Mouse (Mus musculus): Measurements from ENCODE around the gene Notch2. TPM values are rescaled to one million over a fixed set of nuclear protein-coding genes. Genes with fewer than 3 reads are reported as not detected.

The Notch2 gene
- 5.1 and 6.2 TPM in 2 replicates for polyA plus RNA-seq (2015; fragmentation: Nextera tagmentation; extraction: Ambion mirVana)

DNA sequence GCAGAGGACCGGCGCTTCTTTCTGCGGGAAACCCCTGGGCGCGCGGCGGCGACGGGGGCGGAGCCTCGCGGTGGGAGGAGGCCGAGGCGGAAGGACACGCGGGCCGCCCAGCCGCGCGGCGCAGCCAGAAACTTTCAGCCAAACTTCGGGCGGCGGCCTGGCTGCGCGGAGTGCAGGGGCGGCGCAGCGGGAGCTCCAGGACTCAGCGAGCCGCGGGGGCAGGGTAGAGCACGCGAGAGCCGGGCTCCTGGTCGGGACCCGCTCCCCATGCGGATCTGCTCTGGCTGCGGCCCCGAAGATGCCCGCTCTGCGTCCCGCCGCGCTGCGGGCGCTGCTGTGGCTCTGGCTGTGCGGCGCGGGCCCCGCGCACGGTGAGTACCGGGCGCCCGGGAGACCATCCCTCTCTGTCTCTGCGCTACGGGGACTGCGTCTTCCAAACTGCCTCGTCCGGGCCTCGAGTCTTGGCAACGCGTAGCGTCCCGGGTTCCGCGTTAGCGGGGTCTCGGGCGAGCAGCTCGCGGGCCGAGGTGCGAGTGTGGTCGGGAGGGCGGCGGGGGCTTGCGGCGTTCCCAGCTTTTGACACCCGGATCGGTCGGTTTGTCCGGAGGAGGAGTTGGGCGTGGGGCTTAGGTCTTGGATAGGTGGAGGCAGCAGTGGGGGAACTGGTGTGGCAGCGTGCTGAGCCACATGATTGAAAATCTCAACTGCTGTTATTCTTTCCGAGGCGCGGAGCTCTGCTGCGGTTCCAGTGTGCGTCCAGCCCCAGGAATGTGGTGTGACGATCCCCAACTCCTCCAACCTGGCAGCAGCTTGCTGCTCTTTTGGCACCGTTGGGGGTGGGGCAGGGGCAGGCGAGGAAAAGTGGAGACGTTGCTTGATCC is at the start of gene Notch2:
Gene Notch2, plus strand, starts transcription at position 127 of the 881 bp plus-strand sequence.
- H3K36me3 ChIP-seq (replicated peaks; ENCODE audit: insufficient read depth, low read length) = no peaks in the 10 kb centered on the region
- H3K27me3 ChIP-seq (ENCODE audit: insufficient read depth, low read length) = no peaks in the 10 kb centered on the region
- H3K27ac ChIP-seq (ENCODE audit: low read depth) = peak within 1 kb of the TSS; percentile 88
- H3K9ac ChIP-seq (replicated peaks) = peak within 1 kb of the TSS; percentile 88
- peak within 1 kb of the TSS; percentile 84 for H3K4me3 ChIP-seq (ENCODE audit: low read depth, low read length)
- no peak for TF ChIP-seq CTCF (IDR thresholded peaks at IDR 0.05; ENCODE audit: low read depth)
- TF ChIP-seq EP300 (IDR thresholded peaks at IDR 0.05; ENCODE audit: low read depth) = no peak
- peak; percentile 90 for ATAC-seq
- WGBS (ENCODE audit: insufficient replicate concordance) = under 1% methylated on average over 88 of the region's 95 CpGs
- H3K4me1 ChIP-seq (ENCODE audit: insufficient read depth) = peaks cover 34% of the 10 kb centered on the region
- peak; percentile 96 for DNase-seq
- H3K9me3 ChIP-seq (ENCODE audit: low read length) = no peaks in the 10 kb centered on the region
- H3K4me2 ChIP-seq (ENCODE audit: low read depth, low read length) = peak within 1 kb of the TSS; percentile 85

GRCm38 (mm10) chr3:97964878-97965353 is 48.4 kb upstream of the Notch2 start:
- WGBS (ENCODE audit: insufficient replicate concordance) = 35% methylated on average over 14 of the region's 14 CpGs
- DNase-seq = peak; percentile 66

DNA sequence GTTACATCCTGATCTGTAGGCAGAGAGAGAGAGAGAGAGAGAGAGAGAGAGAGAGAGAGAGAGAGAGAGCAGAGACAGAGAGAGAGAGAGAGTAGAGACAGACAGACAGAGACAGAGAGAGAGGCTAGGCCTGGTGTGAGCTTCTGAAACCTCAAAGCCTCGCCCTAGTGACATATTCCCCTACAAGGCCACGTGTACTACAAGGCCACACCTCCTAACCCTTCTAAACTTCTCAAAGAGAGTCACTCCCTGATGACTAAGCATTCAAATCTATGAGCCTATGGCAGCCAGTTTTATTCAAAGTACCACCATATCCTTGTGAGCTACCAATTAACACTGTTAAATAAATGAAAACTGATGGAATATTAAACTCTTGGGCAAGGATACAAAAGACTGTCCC is 45.7 kb upstream of the Notch2 start:
- ATAC-seq (peak; percentile 46), DNase-seq (no peak)
- H3K4me1 ChIP-seq (ENCODE audit: insufficient read depth) = peaks cover 18% of the 10 kb centered on the region
- H3K9ac ChIP-seq (replicated peaks) = no peak overlapping the region
- H3K4me2 ChIP-seq (ENCODE audit: low read depth, low read length) = no peak overlapping the region
- no peak overlapping the region for H3K27ac ChIP-seq (ENCODE audit: low read depth)
- no peak overlapping the region for H3K4me3 ChIP-seq (ENCODE audit: low read depth, low read length)
- TF ChIP-seq CTCF (IDR thresholded peaks at IDR 0.05; ENCODE audit: low read depth) = no peak
- no peak for TF ChIP-seq EP300 (IDR thresholded peaks at IDR 0.05; ENCODE audit: low read depth)
- no peaks in the 10 kb centered on the region for H3K27me3 ChIP-seq (ENCODE audit: insufficient read depth, low read length)
- no peaks in the 10 kb centered on the region for H3K36me3 ChIP-seq (replicated peaks; ENCODE audit: insufficient read depth, low read length)
- 58% methylated on average over 2 of the region's 2 CpGs for WGBS (ENCODE audit: insufficient replicate concordance)
- no peaks in the 10 kb centered on the region for H3K9me3 ChIP-seq (ENCODE audit: low read length)

More at GRCm38 (mm10) chr3:97964878-97965353, 48.4 kb upstream of the Notch2 start:
- peak; percentile 89 for ATAC-seq
- H3K4me3 ChIP-seq (ENCODE audit: low read depth, low read length) = no peak overlapping the region
- H3K9ac ChIP-seq (replicated peaks) = no peak overlapping the region
- peak overlapping the region; percentile 45 for H3K27ac ChIP-seq (ENCODE audit: low read depth)
- no peaks in the 10 kb centered on the region for H3K9me3 ChIP-seq (ENCODE audit: low read length)
- peaks cover 9% of the 10 kb centered on the region; the same call in 1 of the 2 replicates for H3K4me1 ChIP-seq (ENCODE audit: insufficient read depth)
- no peaks in the 10 kb centered on the region for H3K27me3 ChIP-seq (ENCODE audit: insufficient read depth, low read length)
- no peak overlapping the region for H3K4me2 ChIP-seq (ENCODE audit: low read depth, low read length)
- no peaks in the 10 kb centered on the region for H3K36me3 ChIP-seq (replicated peaks; ENCODE audit: insufficient read depth, low read length)
- TF ChIP-seq EP300 (IDR thresholded peaks at IDR 0.05; ENCODE audit: low read depth) (no peak), CTCF (IDR thresholded peaks at IDR 0.05; ENCODE audit: low read depth) (no peak)

- Histone ChIP-seq H3K36me3 (replicated peaks; ENCODE audit: insufficient read depth, low read length) (no peaks in the 10 kb centered on the region), H3K9ac (replicated peaks) (no peak overlapping the region), H3K4me3 (ENCODE audit: low read depth, low read length) (no peak overlapping the region), H3K4me1 (ENCODE audit: insufficient read depth) (peaks cover 18% of the 10 kb centered on the region), H3K9me3 (ENCODE audit: low read length) (no peaks in the 10 kb centered on the region), H3K4me2 (ENCODE audit: low read depth, low read length) (no peak overlapping the region), H3K27me3 (ENCODE audit: insufficient read depth, low read length) (no peaks in the 10 kb centered on the region), H3K27ac (ENCODE audit: low read depth) (no peak overlapping the region)
- DNase-seq (no peak), ATAC-seq (no peak)
- WGBS (ENCODE audit: insufficient replicate concordance) = 73% methylated on average over 2 of the region's 2 CpGs
- TF ChIP-seq EP300 (IDR thresholded peaks at IDR 0.05; ENCODE audit: low read depth) (no peak), CTCF (IDR thresholded peaks at IDR 0.05; ENCODE audit: low read depth) (no peak)
Observed at GRCm38 (mm10) chr3:97968191-97968590, 45.1 kb upstream of the Notch2 start.

DNA sequence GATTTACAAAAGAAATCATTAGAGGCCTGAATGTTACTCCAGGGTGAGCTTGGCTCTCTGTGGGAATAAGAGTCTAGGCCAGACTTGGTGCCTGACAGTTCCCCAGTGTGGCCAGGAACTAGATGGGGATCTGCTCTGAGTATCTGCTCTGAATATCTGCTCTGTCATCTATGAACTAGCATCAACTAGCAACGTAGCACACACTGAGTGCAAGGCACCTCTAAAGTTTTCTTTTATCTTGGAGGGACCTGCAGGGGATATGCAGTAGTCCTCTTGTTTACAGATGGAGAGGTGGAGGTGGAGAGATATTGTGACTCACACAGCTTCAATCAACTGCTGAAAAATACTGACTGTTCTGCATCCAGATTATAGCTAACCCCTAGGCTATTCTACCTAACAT is 44.3 kb upstream of the Notch2 start:
- peaks cover 18% of the 10 kb centered on the region for H3K4me1 ChIP-seq (ENCODE audit: insufficient read depth)
- no peak overlapping the region for H3K9ac ChIP-seq (replicated peaks)
- H3K27ac ChIP-seq (ENCODE audit: low read depth) = no peak overlapping the region
- no peak overlapping the region for H3K4me3 ChIP-seq (ENCODE audit: low read depth, low read length)
- no peaks in the 10 kb centered on the region for H3K27me3 ChIP-seq (ENCODE audit: insufficient read depth, low read length)
- ATAC-seq = no peak
- H3K36me3 ChIP-seq (replicated peaks; ENCODE audit: insufficient read depth, low read length) = no peaks in the 10 kb centered on the region
- 48% methylated on average over 1 of the region's 1 CpGs for WGBS (ENCODE audit: insufficient replicate concordance)
- TF ChIP-seq CTCF (IDR thresholded peaks at IDR 0.05; ENCODE audit: low read depth) (no peak), EP300 (IDR thresholded peaks at IDR 0.05; ENCODE audit: low read depth) (no peak)
- no peaks in the 10 kb centered on the region for H3K9me3 ChIP-seq (ENCODE audit: low read length)
- H3K4me2 ChIP-seq (ENCODE audit: low read depth, low read length) = no peak overlapping the region
- no peak for DNase-seq

DNA sequence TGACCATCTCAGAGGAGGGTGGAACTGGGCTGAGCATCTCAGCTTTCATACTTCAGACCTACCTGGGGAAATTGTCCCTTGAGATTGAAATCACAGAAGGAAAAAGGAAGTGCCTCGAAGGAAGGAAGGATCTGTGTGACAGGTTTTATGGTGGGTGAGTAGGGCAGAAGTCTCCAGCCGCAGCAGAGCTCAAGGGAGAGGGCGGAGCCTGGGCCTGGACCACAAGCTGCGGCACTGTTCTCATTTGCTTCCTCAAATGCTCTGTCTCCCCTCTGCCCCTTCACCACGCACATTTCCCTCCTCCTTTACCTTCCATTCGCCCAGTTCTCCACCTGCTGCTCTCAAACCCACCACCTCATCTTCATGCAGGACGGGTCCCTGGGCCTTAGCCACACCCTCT is 42.2 kb upstream of the Notch2 start:
- Histone ChIP-seq H3K36me3 (replicated peaks; ENCODE audit: insufficient read depth, low read length) (no peaks in the 10 kb centered on the region), H3K27ac (ENCODE audit: low read depth) (no peak overlapping the region), H3K4me2 (ENCODE audit: low read depth, low read length) (peak overlapping the region; percentile 28; the same call in 1 of the 2 replicates), H3K9ac (replicated peaks) (no peak overlapping the region), H3K9me3 (ENCODE audit: low read length) (no peaks in the 10 kb centered on the region), H3K4me1 (ENCODE audit: insufficient read depth) (peaks cover 13% of the 10 kb centered on the region), H3K27me3 (ENCODE audit: insufficient read depth, low read length) (no peaks in the 10 kb centered on the region), H3K4me3 (ENCODE audit: low read depth, low read length) (no peak overlapping the region)
- ATAC-seq (no peak), DNase-seq (peak; percentile 44)
- no peak for TF ChIP-seq EP300 (IDR thresholded peaks at IDR 0.05; ENCODE audit: low read depth)
- TF ChIP-seq CTCF (IDR thresholded peaks at IDR 0.05; ENCODE audit: low read depth) = no peak
- 22% methylated on average over 7 of the region's 7 CpGs for WGBS (ENCODE audit: insufficient replicate concordance)
